Mouse (Mus musculus) gastrocnemius, adult 2 months (tissue): ENCODE data around the gene 1700088E04Rik. TPM values are rescaled to one million over a fixed set of nuclear protein-coding genes. Genes with fewer than 3 reads are reported as not detected.

Experiments
- DNase-seq: peaks from one replicate; pipeline ENCODE4 v3.0.0; 2022
- H3K27ac ChIP-seq: fragments of 200-600 bp; 2 replicates; pipeline ENCODE4 v1.8.1; 2022; ENCODE audit warnings: mild to moderate bottlenecking
- H3K4me3 ChIP-seq: fragments of 200-600 bp; 2 replicates; pipeline ENCODE4 v1.8.1; 2022; ENCODE audit warnings: mild to moderate bottlenecking, moderate library complexity
- CTCF ChIP-seq: fragments of 200-600 bp; IDR thresholded peaks from 2 replicates; pipeline ENCODE4 v1.8.1; 2022; ENCODE audit warnings: antibody characterized with exemption, mild to moderate bottlenecking, moderate library complexity
- intact Hi-C: fragments of 180-260 bp; cut with DNase I; formaldehyde crosslinking; loops from one replicate; pipeline ENCODE4 v1.15.1; 2025
- total RNA-seq, 2 experiments: library from RNA; stranded (reverse); gene quantifications; 2 replicates each; pipeline ENCODE4 v1.2.3; 2021

The 1700088E04Rik gene
- total RNA-seq, 2 experiments from 2014 or later: 1.1 to 1.2 TPM

GRCm38 (mm10) chr15:79093083-79093839 lies 47.8 kb downstream of the 1700088E04Rik start:
- peak; percentile 71 for TF ChIP-seq CTCF
- H3K4me3 ChIP-seq: no peak overlapping the region
- DNase-seq: peak; percentile 44
- 0 out of 2 replicates have a peak overlapping the region, but pooled peaks have one; percentile 12 for H3K27ac ChIP-seq
- intact Hi-C loops: loop anchor here (2.0 to 5.0 kb wide), 2 partner anchors 34 to 56 kb away; no protein-coding TSS in a partner anchor

- TF ChIP-seq CTCF: no peak
- intact Hi-C loops: loop anchor here (2.0 to 5.0 kb wide), 2 partner anchors 35 to 57 kb away; no protein-coding TSS in a partner anchor
- no peak for DNase-seq
- 0 out of 2 replicates have a peak overlapping the region, but pooled peaks have one; percentile 20 for H3K27ac ChIP-seq
- no peak overlapping the region for H3K4me3 ChIP-seq
Measured at GRCm38 (mm10) chr15:79092284-79092683, 48.8 kb downstream of the 1700088E04Rik start.

GRCm38 (mm10) chr15:79079567-79079966 lies 61.5 kb downstream of the 1700088E04Rik start:
- no peak for DNase-seq
- Histone ChIP-seq H3K4me3 (no peak overlapping the region), H3K27ac (no peak overlapping the region)
- TF ChIP-seq CTCF: no peak
- intact Hi-C loops: no loop called here

Other genes starting within 250 kb of the 1700088E04Rik start
- under 1 TPM in 1 of 2 experiments, not detected in 1; 0.13 TPM for gene Gm49510, start 241.6 kb downstream of the 1700088E04Rik start, total RNA-seq
- gene Sh3bp1, start 241.5 kb downstream of the 1700088E04Rik start, total RNA-seq: 1 to 10 TPM; 1.4 to 2.0 TPM
- gene Pdxp, start 227.3 kb downstream of the 1700088E04Rik start, total RNA-seq: 1 to 10 TPM; 1.1 to 1.4 TPM
- 100 to 1,000 TPM; 197 to 272 TPM for gene Lgals1, start 214.5 kb downstream of the 1700088E04Rik start, total RNA-seq
- gene Nol12, start 206.3 kb downstream of the 1700088E04Rik start, total RNA-seq: 10 to 100 TPM; 20.6 to 22.3 TPM
- 10 to 100 TPM; 33.2 to 36.6 TPM for gene Triobp, start 193.5 kb downstream of the 1700088E04Rik start, total RNA-seq
- 10 to 100 TPM; 71.8 to 76.8 TPM for gene H1f0, start 112.8 kb downstream of the 1700088E04Rik start, total RNA-seq
- gene Galr3, start 99.4 kb downstream of the 1700088E04Rik start, total RNA-seq: not detected
- 1 to 10 TPM; 4.5 to 5.1 TPM for gene Ankrd54, start 78.4 kb downstream of the 1700088E04Rik start, total RNA-seq
- gene Eif3l, start 66.1 kb downstream of the 1700088E04Rik start, total RNA-seq: 10 to 100 TPM; 53.6 to 54.0 TPM
- gene Micall1, start 32.4 kb downstream of the 1700088E04Rik start, total RNA-seq: 10 to 100 TPM; 11.2 to 14.5 TPM
- 10 to 100 TPM; 61.0 to 87.7 TPM for gene Polr2f, start 244 bp downstream of the 1700088E04Rik start, total RNA-seq
- under 1 TPM; 0.71 to 0.81 TPM for gene Sox10, start 24.0 kb upstream of the 1700088E04Rik start, total RNA-seq
- gene Pick1, start 87.9 kb upstream of the 1700088E04Rik start, total RNA-seq: 10 to 100 TPM; 33.6 to 35.0 TPM
- 1 to 10 TPM in 1 of 2 experiments, under 1 TPM in 1; 0.10 to 1.0 TPM for gene Gm49486, start 88.1 kb upstream of the 1700088E04Rik start, total RNA-seq
- gene Slc16a8, start 113.5 kb upstream of the 1700088E04Rik start, total RNA-seq: under 1 TPM; 0.13 to 0.53 TPM
- 1 to 10 TPM; 3.1 to 3.2 TPM for gene Baiap2l2, start 144.3 kb upstream of the 1700088E04Rik start, total RNA-seq
- 10 to 100 TPM; 19.4 to 20.1 TPM for gene Pla2g6, start 187.1 kb upstream of the 1700088E04Rik start, total RNA-seq
- gene Maff, start 205.4 kb upstream of the 1700088E04Rik start, total RNA-seq: 1 to 10 TPM; 4.0 to 8.8 TPM